Mouse (Mus musculus) neural tube, embryonic 14.5 days (tissue): ENCODE measurements around the gene Gm4778. TPM values are rescaled to one million over a fixed set of nuclear protein-coding genes. Genes with fewer than 3 reads are reported as not detected.
A peak's percentile ranks its signal among the peaks of the same experiment; 100 is the strongest.
"Not testable (repeated sequence)": the region's sequence is repeated elsewhere in the genome, so short reads cannot be mapped to it uniquely, and the experiment has no call there.

Experiments used
- ATAC-seq: fragments of 200-750 bp; cut with Nextera tagmentation; 2 replicates; pipeline ENCODE4 v1.8.0; 2017; ENCODE audit warnings: low read depth, mild to moderate bottlenecking, moderate TSS enrichment, moderate library complexity
- H3K27ac ChIP-seq: fragments of 300-500 bp; sonication (generic); 2 replicates; pipeline ENCODE4 v1.5.1; 2014; ENCODE audit warnings: low read depth, mild to moderate bottlenecking, control low read depth, low read length, moderate library complexity, mixed read lengths
- H3K27me3 ChIP-seq: fragments of 300-500 bp; sonication (generic); 2 replicates; pipeline ENCODE4 v1.6.1; 2014; ENCODE audit warnings: low read length; ENCODE audit not compliant: control insufficient read depth, insufficient read depth
- H3K36me3 ChIP-seq: fragments of 300-500 bp; sonication (generic); 2 replicates; pipeline ENCODE4 v1.6.1; 2014; ENCODE audit warnings: low read length, mixed read lengths; ENCODE audit not compliant: control insufficient read depth, insufficient read depth
- H3K4me1 ChIP-seq: fragments of 300-500 bp; sonication (generic); 2 replicates; pipeline ENCODE4 v1.6.1; 2014; ENCODE audit warnings: low read length; ENCODE audit not compliant: control insufficient read depth, insufficient read depth
- H3K4me2 ChIP-seq: fragments of 300-500 bp; sonication (generic); 2 replicates; pipeline ENCODE4 v1.6.1; 2014; ENCODE audit warnings: mild to moderate bottlenecking, low read depth, low read length, control low read depth
- H3K4me3 ChIP-seq: fragments of 300-500 bp; sonication (generic); 2 replicates; pipeline ENCODE4 v1.5.1; 2014; ENCODE audit warnings: low read depth, low read length, control low read depth, mixed read lengths
- H3K9ac ChIP-seq: fragments of 300-500 bp; sonication (generic); replicated peaks from 2 replicates; pipeline ENCODE4 v1.6.1; 2014; ENCODE audit warnings: low read depth, mild to moderate bottlenecking, control low read depth, low read length, mixed read lengths
- H3K9me3 ChIP-seq: fragments of 300-500 bp; sonication (generic); 2 replicates; pipeline ENCODE4 v1.6.1; 2016; ENCODE audit warnings: low read length; ENCODE audit not compliant: control insufficient read depth
- WGBS: fragments of 180-500 bp; shearing (Covaris S2); extraction: QIAGEN DNeasy Blood & Tissue Kit; methylation state at CpG from one replicate; pipeline ENCODE4 v1.1.7; 2014; 5-methylcytosine and 5-hydroxymethylcytosine counted together
- polyA plus RNA-seq: library from polyadenylated mRNA; unstranded; fragments of >200 nt; fragmentation: Nextera tagmentation; extraction: Ambion mirVana; gene quantifications from 2 replicates; pipeline ENCODE4 v1.2.1, GENCODE M21; 2014

Gm4778 gene
- not detected in 2 replicates for polyA plus RNA-seq

GRCm38 (mm10) chr3:94263736-94264135, at the start of gene Gm4778:
Gm4778 (plus strand) TSS chr3:94264036.
- H3K4me3 ChIP-seq, H3K27me3 ChIP-seq, H3K4me1 ChIP-seq, ATAC-seq, H3K9me3 ChIP-seq, H3K27ac ChIP-seq, H3K4me2 ChIP-seq, H3K9ac ChIP-seq, H3K36me3 ChIP-seq: not testable (repeated sequence)
- WGBS, result no CpG with 5 or more reads among the region's 1 CpGs

- H3K9me3 ChIP-seq, result no peaks in the 10 kb centered on the region
- H3K4me1 ChIP-seq, result no peaks in the 10 kb centered on the region
- no peak overlapping the region for H3K27ac ChIP-seq
- ATAC-seq, result 0 out of 2 replicates have a peak, but pooled peaks have one; percentile 60
- no peaks in the 10 kb centered on the region for H3K27me3 ChIP-seq
- no peaks in the 10 kb centered on the region for H3K36me3 ChIP-seq
- no peak overlapping the region for H3K4me2 ChIP-seq
- no peak overlapping the region for H3K4me3 ChIP-seq
- H3K9ac ChIP-seq, result no peak overlapping the region
- WGBS, result 51% methylated on average over 6 of the region's 6 CpGs
These were observed 3.2 kb upstream of the Gm4778 start for GRCm38 (mm10) chr3:94260598-94260997.

GRCm38 (mm10) chr3:94275991-94276390, 12.2 kb downstream of the Gm4778 start:
- ATAC-seq, result no peak
- 85% methylated on average over 11 of the region's 11 CpGs for WGBS
- H3K27ac ChIP-seq, result no peak overlapping the region
- no peaks in the 10 kb centered on the region for H3K9me3 ChIP-seq
- H3K36me3 ChIP-seq, result no peaks in the 10 kb centered on the region
- H3K27me3 ChIP-seq, result no peaks in the 10 kb centered on the region
- no peak overlapping the region for H3K9ac ChIP-seq
- no peak overlapping the region for H3K4me2 ChIP-seq
- no peaks in the 10 kb centered on the region for H3K4me1 ChIP-seq
- no peak overlapping the region for H3K4me3 ChIP-seq

- Histone ChIP-seq H3K4me2 (no peak overlapping the region), H3K9ac (no peak overlapping the region), H3K36me3 (no peaks in the 10 kb centered on the region), H3K27ac (no peak overlapping the region), H3K9me3 (no peaks in the 10 kb centered on the region), H3K27me3 (no peaks in the 10 kb centered on the region), H3K4me3 (no peak overlapping the region), H3K4me1 (no peaks in the 10 kb centered on the region)
- WGBS, result 57% methylated on average over 1 of the region's 1 CpGs
- no peak for ATAC-seq
These were observed 41.6 kb downstream of the Gm4778 start for GRCm38 (mm10) chr3:94305457-94305856.

GRCm38 (mm10) chr3:94306975-94307374, 43.1 kb downstream of the Gm4778 start:
- Histone ChIP-seq H3K9me3 (no peaks in the 10 kb centered on the region), H3K27me3 (no peaks in the 10 kb centered on the region), H3K27ac (no peak overlapping the region), H3K4me3 (no peak overlapping the region), H3K9ac (no peak overlapping the region), H3K36me3 (no peaks in the 10 kb centered on the region), H3K4me2 (no peak overlapping the region), H3K4me1 (0 out of 2 replicates have a peak, but pooled peaks cover 3% of the 10 kb centered on the region)
- no peak for ATAC-seq

- H3K9ac ChIP-seq, result peak within 1 kb of the TSS; percentile 68
- peak; percentile 99 for ATAC-seq
- no peaks in the 10 kb centered on the region for H3K27me3 ChIP-seq
- 0 out of 2 replicates have a peak, but pooled peaks cover 3% of the 10 kb centered on the region for H3K4me1 ChIP-seq
- H3K36me3 ChIP-seq, result no peaks in the 10 kb centered on the region
- H3K4me3 ChIP-seq, result peak within 1 kb of the TSS; percentile 64
- H3K4me2 ChIP-seq, result peak within 1 kb of the TSS; percentile 68
- H3K9me3 ChIP-seq, result no peaks in the 10 kb centered on the region
- 2% methylated on average over 47 of the region's 47 CpGs for WGBS
- peak within 1 kb of the TSS; percentile 80 for H3K27ac ChIP-seq
These were observed 46.0 kb downstream of the Gm4778 start, which contains the start of gene Them4 for GRCm38 (mm10) chr3:94309633-94310363. Them4 (plus strand) TSS chr3:94310089.

- Histone ChIP-seq H3K9ac (peak overlapping the region; percentile 68), H3K4me2 (peak overlapping the region; percentile 68), H3K27ac (peak overlapping the region; percentile 80), H3K27me3 (no peaks in the 10 kb centered on the region), H3K9me3 (no peaks in the 10 kb centered on the region), H3K36me3 (no peaks in the 10 kb centered on the region), H3K4me1 (0 out of 2 replicates have a peak, but pooled peaks cover 3% of the 10 kb centered on the region), H3K4me3 (peak overlapping the region; percentile 64)
- no peak; the same call in 1 of the 2 replicates for ATAC-seq
- 47% methylated on average over 7 of the region's 7 CpGs for WGBS
These were observed 46.7 kb downstream of the Gm4778 start for GRCm38 (mm10) chr3:94310491-94310890.

GRCm38 (mm10) chr3:94310911-94311310, 47.1 kb downstream of the Gm4778 start:
- Histone ChIP-seq H3K36me3 (no peaks in the 10 kb centered on the region), H3K9me3 (no peaks in the 10 kb centered on the region), H3K4me3 (peak overlapping the region; percentile 64), H3K4me1 (0 out of 2 replicates have a peak, but pooled peaks cover 3% of the 10 kb centered on the region), H3K27me3 (no peaks in the 10 kb centered on the region), H3K27ac (no peak overlapping the region), H3K4me2 (peak overlapping the region; percentile 68), H3K9ac (peak overlapping the region; percentile 68; the same call in 1 of the 2 replicates)
- ATAC-seq, result no peak
- WGBS, result 69% methylated on average over 6 of the region's 6 CpGs

- H3K4me3 ChIP-seq, result no peak overlapping the region
- H3K27ac ChIP-seq, result no peak overlapping the region
- H3K4me1 ChIP-seq, result 0 out of 2 replicates have a peak, but pooled peaks cover 3% of the 10 kb centered on the region
- no peak overlapping the region for H3K9ac ChIP-seq
- ATAC-seq, result no peak
- H3K9me3 ChIP-seq, result no peaks in the 10 kb centered on the region
- H3K36me3 ChIP-seq, result no peaks in the 10 kb centered on the region
- 75% methylated on average over 4 of the region's 4 CpGs for WGBS
- peak overlapping the region; percentile 68 for H3K4me2 ChIP-seq
- H3K27me3 ChIP-seq, result no peaks in the 10 kb centered on the region
These were observed 47.5 kb downstream of the Gm4778 start for GRCm38 (mm10) chr3:94311376-94311775.
